Mouse (Mus musculus) small intestine, adult 2 months (tissue): ENCODE measurements around the gene Tubb4a. TPM values are rescaled to one million over a fixed set of nuclear protein-coding genes. Genes with fewer than 3 reads are reported as not detected.

Experiments used
- H3K27ac ChIP-seq: fragments of 200-500 bp; 2 replicates; pipeline ENCODE4 v1.5.1; 2012; ENCODE audit warnings: low read depth, low read length, control low read depth, inconsistent platforms; ENCODE audit not compliant: insufficient read depth
- H3K27me3 ChIP-seq: fragments of 200-500 bp; 2 replicates; pipeline ENCODE4 v1.6.1; 2012; ENCODE audit warnings: mild to moderate bottlenecking, moderate library complexity, low read length, inconsistent platforms; ENCODE audit not compliant: control insufficient read depth, insufficient read depth
- H3K36me3 ChIP-seq: fragments of 200-500 bp; 2 replicates; pipeline ENCODE4 v1.6.1; 2012; ENCODE audit warnings: mild to moderate bottlenecking, low read length, control low read depth, inconsistent platforms; ENCODE audit not compliant: control insufficient read depth, insufficient read depth
- H3K4me1 ChIP-seq: fragments of 200-500 bp; 2 replicates; pipeline ENCODE4 v1.6.1; 2012; ENCODE audit warnings: low read length, inconsistent platforms, mixed read lengths; ENCODE audit not compliant: control insufficient read depth, insufficient read depth, insufficient read length
- H3K4me3 ChIP-seq: fragments of 200-500 bp; 2 replicates; pipeline ENCODE4 v1.5.1; 2012; ENCODE audit warnings: low read depth, mild to moderate bottlenecking, control low read depth, inconsistent platforms, low read length, moderate library complexity
- CTCF ChIP-seq: fragments of 200-500 bp; IDR thresholded peaks from 2 replicates; pipeline ENCODE4 v1.5.1; 2012; ENCODE audit warnings: low read depth, mild to moderate bottlenecking, control low read depth, inconsistent platforms, low read length, moderate library complexity, mixed read lengths; ENCODE audit not compliant: insufficient replicate concordance, insufficient read length; ENCODE audit errors: extremely low read depth
- POLR2A ChIP-seq: fragments of 200-500 bp; IDR thresholded peaks from 2 replicates; pipeline ENCODE4 v1.6.1; 2012; ENCODE audit warnings: low read depth, mild to moderate bottlenecking, control low read depth, inconsistent platforms, low read length, moderate library complexity
- WGBS: fragments of 180-500 bp; shearing (Covaris S2); methylation state at CpG from one replicate; pipeline ENCODE4 v1.1.7; 2018; 5-methylcytosine and 5-hydroxymethylcytosine counted together
- polyA plus RNA-seq: library from polyadenylated mRNA; depleted of rRNA; stranded (reverse); fragments of >200 nt; gene quantifications from 2 replicates; pipeline ENCODE4 v1.2.3, GENCODE M21; 2012

Gene Tubb4a
- polyA plus RNA-seq, 1 experiment: 3.3 TPM

- TF ChIP-seq CTCF: no peak
- no peak for TF ChIP-seq POLR2A
- WGBS: 91% methylated on average over 31 of the region's 31 CpGs
- no peaks in the 10 kb centered on the region for H3K27me3 ChIP-seq
These were observed 6.2 kb downstream of the Tubb4a start for GRCm38 (mm10) chr17:57081234-57081842.

DNA sequence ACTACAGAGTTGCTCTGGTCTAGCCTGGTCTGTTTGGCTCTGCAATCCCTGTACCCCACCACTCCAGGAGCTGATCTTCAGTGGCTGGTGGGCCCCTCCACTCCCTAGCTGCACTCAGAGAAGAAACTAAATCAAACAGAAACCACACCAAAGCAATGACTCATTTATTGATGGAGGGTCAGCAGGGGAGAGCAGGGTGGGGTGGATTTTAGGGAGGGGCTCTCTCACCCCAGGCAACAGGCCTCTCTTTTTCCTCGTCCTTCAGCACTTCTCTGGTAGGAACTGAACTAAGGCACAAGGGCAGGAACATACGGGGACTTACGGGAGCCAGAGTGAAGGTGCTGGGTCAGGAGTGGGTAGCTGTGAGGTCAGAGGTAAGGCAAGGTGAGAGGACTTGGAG lies 7.7 kb downstream of the Tubb4a start:
- H3K4me1 ChIP-seq: no peaks in the 10 kb centered on the region; the same call in 1 of the 2 replicates
- no peak overlapping the region for H3K4me3 ChIP-seq
- no peak overlapping the region for H3K27ac ChIP-seq
- H3K36me3 ChIP-seq: no peaks in the 10 kb centered on the region
- 59% methylated on average over 3 of the region's 3 CpGs for WGBS
- H3K27me3 ChIP-seq: no peaks in the 10 kb centered on the region
- TF ChIP-seq CTCF: no peak
- TF ChIP-seq POLR2A: no peak

More at GRCm38 (mm10) chr17:57081234-57081842, 6.2 kb downstream of the Tubb4a start:
- Histone ChIP-seq H3K27ac (no peak overlapping the region), H3K4me1 (no peaks in the 10 kb centered on the region; the same call in 1 of the 2 replicates), H3K4me3 (no peak overlapping the region), H3K36me3 (no peaks in the 10 kb centered on the region)

DNA sequence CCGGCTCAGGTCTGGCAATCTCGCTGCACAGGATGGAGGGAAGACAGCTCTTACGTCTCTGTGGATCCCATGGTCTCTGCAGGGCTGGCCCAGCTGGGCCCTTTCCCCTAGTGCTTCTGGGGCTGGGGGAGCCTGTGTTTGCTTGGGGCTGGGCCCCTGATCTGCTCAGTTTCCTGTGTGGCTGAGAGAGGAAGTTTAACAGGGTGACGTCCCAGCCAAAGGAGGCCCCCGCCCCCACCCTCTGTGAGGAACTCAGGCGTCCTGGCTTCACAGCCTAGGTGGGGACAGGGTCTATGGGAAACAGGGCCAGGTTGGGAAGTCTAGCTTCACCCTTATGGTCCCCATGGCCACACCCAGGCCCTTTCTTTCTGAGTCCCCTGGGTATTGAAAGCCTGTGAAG lies 9.2 kb downstream of the Tubb4a start, which contains the start of gene Dennd1c:
Gene Dennd1c, minus strand, starts transcription at position 179 of the 400 bp plus-strand sequence.
- H3K27ac ChIP-seq: peak within 1 kb of the TSS; percentile 50
- no peaks in the 10 kb centered on the region; the same call in 1 of the 2 replicates for H3K4me1 ChIP-seq
- WGBS: 58% methylated on average over 6 of the region's 6 CpGs
- no peaks in the 10 kb centered on the region for H3K27me3 ChIP-seq
- TF ChIP-seq POLR2A (peak; percentile 62; the same call in 1 of the 2 replicates), CTCF (no peak)
- H3K4me3 ChIP-seq: peak within 1 kb of the TSS; percentile 53
- no peaks in the 10 kb centered on the region for H3K36me3 ChIP-seq

DNA sequence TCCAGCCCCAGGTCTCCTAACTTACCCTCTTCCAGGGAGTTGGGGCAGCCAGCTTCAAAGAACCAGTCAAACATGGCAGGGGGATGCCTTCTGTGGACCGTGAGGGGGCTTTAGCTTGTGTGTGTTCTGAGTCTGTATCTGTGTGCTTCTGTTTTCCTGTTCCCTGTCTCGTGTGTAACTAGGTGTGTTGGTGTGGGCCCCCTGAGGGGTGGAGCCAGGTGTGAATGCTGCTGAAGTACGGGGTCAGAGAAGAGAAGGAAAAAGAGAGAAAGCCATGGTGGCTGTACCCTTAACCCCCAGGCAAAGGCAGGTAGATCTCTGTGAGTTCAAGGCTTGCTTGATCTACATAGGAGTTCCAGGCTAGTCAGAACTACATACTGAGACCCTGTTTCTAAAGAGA lies 10.7 kb downstream of the Tubb4a start:
- H3K36me3 ChIP-seq: no peaks in the 10 kb centered on the region
- TF ChIP-seq CTCF: no peak
- no peak overlapping the region for H3K27ac ChIP-seq
- no peaks in the 10 kb centered on the region for H3K27me3 ChIP-seq
- no peaks in the 10 kb centered on the region; the same call in 1 of the 2 replicates for H3K4me1 ChIP-seq
- no peak overlapping the region for H3K4me3 ChIP-seq
- 38% methylated on average over 3 of the region's 3 CpGs for WGBS

DNA sequence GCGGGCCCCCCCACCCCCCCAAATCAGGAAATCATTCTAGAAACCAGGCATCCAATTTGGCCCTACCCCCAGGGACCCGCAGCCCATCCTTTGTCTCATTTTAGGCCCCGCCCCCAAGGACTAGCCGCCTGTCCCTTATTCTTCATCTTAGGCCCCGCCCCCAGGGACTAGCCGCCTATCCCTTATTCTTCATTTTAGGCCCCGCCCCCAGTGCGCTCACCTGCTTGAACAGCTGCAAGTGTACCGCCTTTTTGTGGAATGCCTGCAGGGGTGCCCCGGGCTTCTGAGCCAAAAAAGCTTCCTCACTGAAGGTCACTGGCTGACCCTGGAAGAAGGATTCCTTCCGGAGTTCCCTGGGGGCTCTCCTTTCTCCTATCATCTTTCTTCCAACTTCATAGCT lies 16.9 kb downstream of the Tubb4a start:
- peaks cover 25% of the 10 kb centered on the region for H3K36me3 ChIP-seq
- H3K27ac ChIP-seq: no peak overlapping the region
- H3K4me3 ChIP-seq: no peak overlapping the region
- no peaks in the 10 kb centered on the region for H3K27me3 ChIP-seq
- no peak for TF ChIP-seq POLR2A
- no peak for TF ChIP-seq CTCF
- WGBS: 11% methylated on average over 11 of the region's 11 CpGs
- no peaks in the 10 kb centered on the region for H3K4me1 ChIP-seq

DNA sequence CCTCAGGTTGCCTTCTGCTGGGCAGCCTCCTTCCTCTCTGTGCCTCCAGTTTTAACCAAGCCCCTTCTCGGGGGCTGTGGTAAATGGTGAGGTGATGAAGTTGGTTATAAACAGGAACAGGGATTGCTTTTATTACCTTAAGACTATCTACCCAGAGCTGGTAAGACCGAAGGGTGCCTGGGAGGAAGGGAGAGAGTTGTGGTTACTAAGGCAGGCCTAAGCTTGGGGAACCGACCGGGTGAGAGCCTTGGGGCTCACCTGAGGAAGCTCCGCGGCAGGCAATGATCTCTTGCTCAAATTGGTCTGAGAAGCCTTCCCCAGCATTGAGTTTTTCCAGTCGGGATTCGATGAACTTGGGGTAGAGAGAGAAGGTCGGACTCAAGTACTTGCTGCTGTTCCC lies 17.3 kb downstream of the Tubb4a start:
- H3K27ac ChIP-seq: no peak overlapping the region
- 19% methylated on average over 9 of the region's 9 CpGs for whole genome bisulfite sequencing
- no peaks in the 10 kb centered on the region for H3K27me3 ChIP-seq
- peaks cover 29% of the 10 kb centered on the region for H3K36me3 ChIP-seq
- TF ChIP-seq CTCF (no peak), POLR2A (no peak)
- peaks cover 2% of the 10 kb centered on the region; the same call in 1 of the 2 replicates for H3K4me1 ChIP-seq
- H3K4me3 ChIP-seq: no peak overlapping the region

GRCm38 (mm10) chr17:57066908-57067307 lies 20.7 kb downstream of the Tubb4a start:
- TF ChIP-seq CTCF (no peak), POLR2A (no peak)
- peaks cover 33% of the 10 kb centered on the region for H3K36me3 ChIP-seq
- H3K4me1 ChIP-seq: peaks cover 8% of the 10 kb centered on the region; the same call in 1 of the 2 replicates
- WGBS: 79% methylated on average over 5 of the region's 5 CpGs
- H3K27me3 ChIP-seq: no peaks in the 10 kb centered on the region
- no peak overlapping the region for H3K27ac ChIP-seq
- H3K4me3 ChIP-seq: no peak overlapping the region
